Mouse (Mus musculus) cortical plate, adult 2 months (tissue): ENCODE results near the gene Dab1.

ENCODE experiments used
- CTCF ChIP-seq: fragments of 200-500 bp; IDR thresholded peaks from 2 replicates; pipeline ENCODE4 v1.5.1; 2011; ENCODE audit warnings: mild to moderate bottlenecking, control low read depth, low read length; ENCODE audit not compliant: insufficient read depth; ENCODE audit errors: extremely low read depth
- POLR2A ChIP-seq: fragments of 200-500 bp; IDR thresholded peaks from 2 replicates; pipeline ENCODE4 v1.6.1; 2011; ENCODE audit warnings: mild to moderate bottlenecking, low read length, control low read depth; ENCODE audit not compliant: insufficient read depth; ENCODE audit errors: extremely low read depth

DNA sequence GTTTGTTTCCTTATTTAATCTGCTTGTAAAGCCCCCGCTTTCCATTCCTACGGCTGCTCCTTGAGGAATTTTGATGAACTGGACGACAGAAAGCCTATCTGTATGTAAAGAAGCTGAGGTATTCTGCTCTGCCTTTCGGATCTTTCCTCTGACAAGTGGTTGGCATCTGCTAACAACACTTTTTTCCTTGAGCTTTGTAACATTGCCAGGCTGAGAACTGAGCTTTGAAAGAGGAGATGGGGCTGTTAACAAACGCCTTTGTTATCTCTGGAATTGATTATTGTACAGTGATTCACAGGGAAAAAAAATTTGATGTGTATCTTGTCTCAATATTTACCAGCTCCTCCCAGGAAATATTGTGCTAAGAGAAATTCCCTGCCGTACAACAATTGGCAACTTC lies 712.7 kb downstream of the Dab1 start:
- TF ChIP-seq POLR2A, result no peak
- no peak for TF ChIP-seq CTCF
